Mouse (Mus musculus): Measurements from ENCODE around the gene Sh3bgrl2.

DNA sequence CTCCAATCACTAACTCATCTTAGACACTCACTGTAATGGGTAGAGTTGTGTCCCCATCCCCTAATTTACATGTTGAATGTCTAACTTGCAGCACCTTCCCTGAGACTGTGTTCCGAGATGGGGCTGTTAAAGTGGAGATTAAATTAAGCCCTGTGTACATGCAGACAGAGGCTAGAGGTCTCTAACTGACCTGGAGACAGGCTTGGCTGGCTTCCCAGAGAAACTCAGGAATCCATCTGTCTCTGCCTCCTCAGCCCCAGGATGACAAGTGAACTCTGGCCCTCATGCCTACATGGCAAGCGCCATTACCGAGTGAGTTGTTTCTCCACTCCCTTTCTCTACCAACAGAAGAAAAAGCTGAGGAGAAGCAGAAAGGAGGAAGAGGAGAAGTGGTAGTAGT, 7.2 kb upstream of the Sh3bgrl2 start:
- TF ChIP-seq POLR2A (IDR thresholded peaks at IDR 0.05; ENCODE audit: borderline replicate concordance, extremely low read depth, low read depth, low read length) (no peak), CTCF (IDR thresholded peaks at IDR 0.05; ENCODE audit: insufficient read depth, low read length) (no peak)

Measured in lung, adult 2 months (tissue).